Mouse (Mus musculus) left cerebral cortex, postnatal 14 days (tissue): ENCODE data around the gene Cntnap1. TPM values are rescaled to one million over a fixed set of nuclear protein-coding genes. Genes with fewer than 3 reads are reported as not detected.
"Not testable (repeated sequence)": the region's sequence is repeated elsewhere in the genome, so short reads cannot be mapped to it uniquely, and the experiment has no call there.

Source experiments
- DNase-seq, 2 experiments: peaks; one replicate each; pipeline ENCODE4 v3.0.0; 2021 to 2022; ENCODE audit warnings: low spot score in 2 of 2, mixed read lengths in 1 of 2
- intact Hi-C: fragments of 180-260 bp; cut with DNase I; formaldehyde crosslinking; loops from one replicate; pipeline ENCODE4 v1.15.1; 2025
- long read RNA-seq, 2 experiments: library from polyadenylated mRNA; stranded (forward); transcript quantifications; one replicate each; pipeline ENCODE4 v2.0.0; 2021
- total RNA-seq, 2 experiments: library from RNA; stranded (reverse); gene quantifications; 2 replicates each; pipeline ENCODE4 v1.2.3; 2021

Gene Cntnap1
- total RNA-seq, result 100 to 1,000 TPM; 124 to 128 TPM
- long read RNA-seq, experiment 1, full-length matches to known transcripts, result 2 of 13 reads
- long read RNA-seq, experiment 1, partial matches to known transcripts, result 11 of 13 reads
- long read RNA-seq, experiment 1, other reads (novel, unspliced or antisense), result 0 of 13 reads
- long read RNA-seq, experiment 2, full-length matches to known transcripts, result 5 of 10 reads
- long read RNA-seq, experiment 2, partial matches to known transcripts, result 5 of 10 reads
- long read RNA-seq, experiment 2, other reads (novel, unspliced or antisense), result 0 of 10 reads

DNA sequence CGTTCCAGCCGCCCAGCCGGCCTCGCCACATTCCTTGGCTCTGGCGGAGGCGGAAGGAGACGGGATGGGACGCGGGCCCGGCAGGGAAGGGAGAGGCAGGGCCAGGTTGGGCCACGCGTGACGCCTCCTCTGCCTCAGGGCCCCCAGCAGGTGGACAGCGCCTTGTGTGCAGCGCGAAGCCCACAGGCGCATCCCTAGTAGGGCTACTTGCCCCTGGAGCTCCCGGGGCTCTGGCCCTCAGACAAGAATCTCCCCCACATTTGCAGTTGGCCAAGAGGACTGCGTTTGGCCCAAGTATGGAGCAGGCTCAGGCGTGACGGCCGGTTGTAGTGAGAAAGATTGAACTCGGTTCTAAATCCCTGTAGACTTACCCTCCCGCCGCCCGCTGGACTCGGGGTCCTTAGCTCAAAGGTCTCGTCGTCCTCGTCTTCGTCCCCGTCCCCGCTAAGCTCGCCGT is at the start of gene Cntnap1:
Gene Cntnap1 (plus strand): TSS at position 170 of the 457 bp plus-strand sequence.
- intact Hi-C loops, result loop anchor here (5.0 to 10.0 kb wide), 2 partner anchors 46 to 73 kb away; partner anchors contain the start of gene Psmc3ip

DNA sequence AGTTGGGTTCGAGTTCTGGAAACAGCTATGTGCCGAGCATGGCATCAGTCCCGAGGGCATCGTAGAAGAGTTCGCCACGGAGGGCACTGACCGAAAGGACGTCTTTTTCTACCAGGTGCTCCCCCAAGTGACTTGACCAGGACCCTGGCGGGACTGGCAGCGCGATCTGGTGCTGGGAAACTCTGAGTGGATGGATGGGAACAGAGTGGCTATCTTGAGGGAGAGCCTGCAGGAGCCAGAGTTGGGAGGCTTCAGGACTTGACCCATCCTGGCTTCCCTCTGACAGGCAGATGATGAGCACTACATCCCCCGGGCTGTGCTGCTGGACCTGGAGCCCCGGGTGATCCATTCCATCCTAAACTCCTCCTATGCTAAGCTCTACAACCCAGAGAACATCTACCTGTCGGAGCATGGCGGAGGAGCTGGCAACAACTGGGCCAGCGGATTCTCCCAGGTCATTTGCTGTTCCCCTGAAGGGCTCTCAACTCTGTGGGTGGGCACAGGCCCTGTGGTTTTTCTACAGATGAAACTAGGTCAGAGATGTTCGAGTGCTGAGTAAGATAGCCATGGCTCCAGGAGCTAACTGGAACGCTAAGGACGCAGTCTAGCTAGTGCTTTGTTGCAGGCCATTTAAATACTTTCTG is 49.7 kb upstream of the Cntnap1 start:
- intact Hi-C loops, result loop anchor here (10.0 kb wide), 1 partner anchor 54 kb away; the partner anchor contains the start of genes Ccr10, Cntnap1 and Plekhh3
- DNase-seq, result no peak

More for the DNA sequence above, at the start of gene Cntnap1:
- no peak for DNase-seq

DNA sequence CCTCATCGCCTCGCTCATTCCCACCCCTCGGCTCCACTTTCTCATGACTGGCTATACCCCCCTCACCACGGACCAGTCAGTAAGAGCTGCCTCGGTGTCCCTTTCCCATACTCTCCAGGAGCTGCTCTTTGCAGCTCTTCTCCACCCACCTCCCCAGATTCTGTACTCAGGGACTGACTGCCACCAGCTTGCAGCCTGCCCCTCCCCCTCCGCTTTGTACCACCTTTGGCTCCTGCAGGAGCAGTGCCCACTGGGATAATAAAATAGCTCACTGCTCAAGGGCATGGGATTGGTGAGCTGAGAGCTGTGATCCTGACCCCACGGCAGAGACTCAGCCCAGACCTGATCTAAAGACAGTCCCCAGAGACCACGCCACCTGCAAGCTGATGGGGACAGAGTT is 45.8 kb upstream of the Cntnap1 start:
- intact Hi-C loops, result loop anchor here (10.0 kb wide), 1 partner anchor 50 kb away; the partner anchor contains the start of genes Ccr10, Cntnap1 and Plekhh3
- DNase-seq, result not testable (repeated sequence)

DNA sequence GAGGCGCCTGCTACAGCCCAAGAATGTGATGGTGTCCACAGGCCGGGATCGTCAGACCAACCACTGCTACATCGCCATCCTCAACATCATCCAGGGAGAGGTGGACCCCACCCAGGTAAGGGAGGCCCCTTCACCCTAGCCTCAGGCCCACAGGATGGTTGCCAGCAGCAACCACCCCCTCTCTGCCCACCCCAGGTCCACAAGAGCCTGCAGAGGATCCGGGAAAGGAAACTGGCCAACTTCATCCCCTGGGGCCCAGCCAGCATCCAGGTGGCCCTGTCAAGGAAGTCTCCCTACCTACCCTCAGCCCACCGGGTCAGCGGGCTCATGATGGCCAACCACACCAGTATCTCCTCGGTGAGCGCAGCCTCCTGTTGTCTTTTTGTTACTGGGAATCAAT is 45.3 kb upstream of the Cntnap1 start:
- not testable (repeated sequence) for DNase-seq
- intact Hi-C loops, result loop anchor here (10.0 kb wide), 1 partner anchor 50 kb away; the partner anchor contains the start of genes Ccr10, Cntnap1 and Plekhh3

DNA sequence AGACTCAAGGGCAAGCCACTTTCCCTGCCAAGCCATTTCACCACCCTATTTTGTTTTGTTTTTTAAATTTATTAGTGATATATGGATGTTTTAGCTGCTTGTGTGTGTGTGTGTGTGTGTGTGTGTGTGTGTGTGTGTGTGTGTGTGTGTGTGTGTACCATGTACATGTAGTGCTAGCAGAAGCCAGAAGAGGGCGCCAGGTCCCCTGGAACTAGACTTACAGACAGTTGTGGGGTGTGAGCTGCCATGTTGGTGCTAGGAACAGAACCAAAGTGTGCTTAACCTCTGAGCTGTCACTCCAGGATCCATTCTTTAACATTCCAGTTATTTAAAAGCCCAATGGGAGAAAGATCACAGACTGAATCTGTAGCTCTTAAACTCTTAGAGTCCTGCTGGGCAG is 43.2 kb upstream of the Cntnap1 start:
- intact Hi-C loops, result loop anchor here (10.0 kb wide), 1 partner anchor 48 kb away; the partner anchor contains the start of genes Ccr10, Cntnap1 and Plekhh3
- peak; percentile 21 to 42 for DNase-seq

DNA sequence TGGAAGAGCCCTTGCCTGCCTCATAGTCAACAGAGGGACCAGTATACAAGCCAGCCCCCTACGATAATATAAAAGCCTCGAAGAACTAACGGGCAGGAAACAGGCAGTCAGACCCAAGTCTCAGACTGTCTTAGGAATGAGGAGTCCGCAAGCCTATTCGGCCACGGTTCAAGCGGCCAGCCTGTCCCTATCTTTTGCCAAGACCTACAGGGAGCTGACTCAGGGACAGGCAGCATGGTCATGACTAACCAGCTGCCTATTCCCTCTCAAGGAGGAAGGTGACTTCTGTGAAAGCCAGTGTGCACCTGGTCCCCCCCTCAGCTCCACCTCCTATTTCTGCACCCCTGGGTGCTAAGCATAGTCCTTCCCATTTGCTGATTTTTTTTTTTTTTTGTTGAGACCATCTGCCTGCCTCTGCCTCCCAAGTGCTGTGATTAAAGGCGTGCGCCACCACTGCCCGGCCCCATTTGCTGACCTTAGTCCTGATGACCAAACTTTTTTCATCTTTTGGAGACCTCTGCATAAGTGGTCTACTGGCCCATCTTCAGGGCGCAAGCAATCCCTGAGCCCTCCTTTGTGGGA is 41.2 kb upstream of the Cntnap1 start:
- intact Hi-C loops, result loop anchor here (10.0 kb wide), 1 partner anchor 46 kb away; the partner anchor contains the start of genes Ccr10, Cntnap1 and Plekhh3

DNA sequence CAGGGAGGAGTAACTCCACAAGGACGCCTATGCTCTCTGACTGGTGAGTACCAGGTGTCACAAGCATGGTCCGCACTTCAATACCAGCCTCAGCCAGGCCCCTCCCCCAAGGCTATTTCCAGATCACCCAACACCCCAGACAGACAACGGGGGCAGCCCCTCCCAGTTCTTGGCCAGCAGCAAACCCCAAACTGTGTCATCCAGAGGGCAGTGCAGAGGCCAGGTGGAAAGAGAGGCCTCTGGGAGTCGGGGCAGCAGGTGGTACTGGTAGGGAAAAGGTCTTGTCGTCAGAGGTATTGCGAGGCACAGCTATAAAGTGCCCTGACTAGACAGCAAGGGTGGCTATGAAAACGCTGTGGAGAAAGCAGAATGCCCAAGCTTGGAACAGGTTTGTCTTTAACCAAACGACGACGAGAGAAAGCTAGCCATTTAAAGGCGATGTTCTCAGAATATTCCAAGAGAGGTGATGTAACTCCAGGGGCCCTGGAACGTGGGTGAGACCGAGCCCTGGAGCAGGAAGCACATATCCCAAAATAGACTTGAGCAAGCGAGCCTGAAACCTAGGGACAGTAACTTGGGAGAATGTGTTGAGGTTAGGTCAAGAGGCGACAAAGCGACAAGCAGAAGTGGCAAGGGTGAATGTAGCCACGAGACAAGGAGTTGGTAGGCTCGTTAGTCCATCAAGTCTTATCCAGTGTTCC is 40.1 kb upstream of the Cntnap1 start:
- intact Hi-C loops, result no loop called here
- DNase-seq, result peak in 1 of 2 experiments; percentile 26

More for the DNA sequence above, 41.2 kb upstream of the Cntnap1 start:
- no peak for DNase-seq

DNA sequence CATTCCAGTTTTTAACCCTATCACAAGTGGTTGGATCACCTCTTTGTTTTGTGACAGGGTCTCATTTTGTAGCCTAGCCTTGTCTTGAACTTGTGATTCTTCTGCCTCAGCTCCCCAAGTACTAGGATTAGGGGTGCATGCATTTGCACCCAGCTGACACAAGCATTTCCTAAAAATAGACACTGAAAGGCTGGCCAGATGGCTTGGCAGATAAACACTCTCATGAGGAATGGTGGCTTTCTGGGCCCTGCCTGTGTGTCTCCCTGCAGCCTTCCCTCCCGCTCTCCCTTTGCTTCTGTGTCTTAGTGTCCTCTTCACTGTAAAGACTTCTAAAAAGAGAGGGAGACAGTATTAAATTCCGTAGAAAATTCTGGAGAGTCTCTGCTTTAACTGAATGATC is 39.1 kb upstream of the Cntnap1 start:
- intact Hi-C loops, result no loop called here
- DNase-seq, result no peak

DNA sequence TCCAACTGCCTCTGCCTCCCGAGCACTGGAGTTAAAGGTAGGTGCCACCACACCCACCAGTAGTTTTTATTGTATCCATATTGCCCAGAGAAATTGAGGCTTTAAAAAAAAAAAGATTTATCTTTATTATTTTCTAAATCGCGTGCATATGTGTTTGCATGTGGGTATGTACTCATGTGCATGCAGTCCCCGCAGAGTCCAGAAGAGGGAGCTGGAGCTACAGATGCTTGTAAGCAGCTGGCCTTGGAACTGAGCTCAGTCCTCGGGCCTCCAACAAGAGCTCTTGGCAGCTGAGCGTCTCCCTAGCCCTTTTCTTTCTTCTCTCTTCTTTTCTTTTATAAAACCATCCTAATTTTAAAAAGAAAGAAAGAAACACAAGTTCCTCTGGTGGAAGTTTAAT is 38.6 kb upstream of the Cntnap1 start:
- intact Hi-C loops, result no loop called here
- DNase-seq, result peak; percentile 33 to 66

DNA sequence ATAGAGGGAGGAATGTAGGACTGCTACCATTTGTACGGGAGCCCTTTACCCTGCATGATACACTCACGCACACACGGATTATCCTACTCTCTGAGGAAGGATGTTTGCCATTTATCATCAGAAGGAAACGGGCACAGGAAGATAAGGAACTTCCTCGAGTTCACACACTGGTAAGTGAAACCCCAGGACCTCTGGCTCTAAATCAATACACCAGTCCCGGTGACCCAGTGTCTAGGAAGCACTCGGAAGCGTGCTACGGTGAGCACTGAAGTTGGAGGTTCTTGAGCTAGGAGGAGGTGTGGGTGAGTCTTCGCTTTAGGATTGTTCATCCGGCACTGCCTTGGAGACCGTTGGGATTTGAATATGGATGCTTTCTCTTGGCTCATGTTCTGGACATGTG is 37.3 kb upstream of the Cntnap1 start:
- intact Hi-C loops, result no loop called here
- no peak for DNase-seq

DNA sequence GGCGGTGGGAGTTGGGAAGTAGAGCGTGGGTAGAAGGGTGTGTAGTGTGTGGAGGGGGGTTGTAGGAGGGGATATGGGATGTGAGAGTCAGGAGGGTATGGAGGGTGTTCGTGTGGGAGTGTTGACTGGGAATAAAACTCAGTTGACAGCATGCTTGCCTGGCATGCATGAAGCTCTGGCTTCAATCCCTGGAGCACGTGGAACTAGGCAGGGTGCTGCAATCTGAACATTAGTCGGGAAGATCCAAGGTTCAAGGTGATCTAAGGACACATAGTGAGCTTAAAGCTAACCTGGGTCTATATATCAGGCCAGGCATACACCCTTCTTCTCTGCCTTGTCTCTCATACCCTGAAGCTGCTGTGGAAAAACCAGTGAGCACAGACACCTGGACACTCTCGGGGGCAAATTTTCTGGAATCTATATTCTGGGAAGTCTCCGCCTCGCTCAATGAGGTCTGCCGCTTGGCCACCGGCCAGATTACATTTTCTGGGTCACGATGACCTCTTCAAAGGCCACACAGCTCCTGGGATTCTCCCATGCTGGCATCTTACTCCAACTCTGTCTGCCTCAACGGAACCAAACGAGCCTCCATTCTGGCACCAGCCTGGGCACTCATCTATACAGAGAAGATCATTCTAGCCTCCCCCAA is 36.0 kb upstream of the Cntnap1 start:
- intact Hi-C loops, result no loop called here
- DNase-seq, result no peak

DNA sequence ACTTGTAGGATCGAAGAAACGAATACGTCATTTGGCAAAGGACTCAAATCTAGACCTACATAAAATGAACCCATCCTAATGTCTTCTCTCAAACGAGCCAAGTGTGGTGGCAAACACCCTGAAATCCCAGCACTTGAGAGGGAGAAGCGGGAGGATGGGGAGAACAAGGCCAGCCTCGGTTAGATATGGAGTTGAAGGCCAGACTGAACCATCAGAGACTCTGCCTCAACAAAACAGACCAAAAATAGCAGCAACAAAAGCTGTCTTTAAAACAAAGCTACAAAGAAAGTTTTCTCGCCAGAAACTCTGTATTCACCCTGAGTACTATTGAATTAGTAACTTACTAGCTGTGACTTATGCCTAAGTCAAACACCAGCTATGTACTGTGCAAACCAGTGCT is 33.3 kb upstream of the Cntnap1 start:
- DNase-seq, result no peak

DNA sequence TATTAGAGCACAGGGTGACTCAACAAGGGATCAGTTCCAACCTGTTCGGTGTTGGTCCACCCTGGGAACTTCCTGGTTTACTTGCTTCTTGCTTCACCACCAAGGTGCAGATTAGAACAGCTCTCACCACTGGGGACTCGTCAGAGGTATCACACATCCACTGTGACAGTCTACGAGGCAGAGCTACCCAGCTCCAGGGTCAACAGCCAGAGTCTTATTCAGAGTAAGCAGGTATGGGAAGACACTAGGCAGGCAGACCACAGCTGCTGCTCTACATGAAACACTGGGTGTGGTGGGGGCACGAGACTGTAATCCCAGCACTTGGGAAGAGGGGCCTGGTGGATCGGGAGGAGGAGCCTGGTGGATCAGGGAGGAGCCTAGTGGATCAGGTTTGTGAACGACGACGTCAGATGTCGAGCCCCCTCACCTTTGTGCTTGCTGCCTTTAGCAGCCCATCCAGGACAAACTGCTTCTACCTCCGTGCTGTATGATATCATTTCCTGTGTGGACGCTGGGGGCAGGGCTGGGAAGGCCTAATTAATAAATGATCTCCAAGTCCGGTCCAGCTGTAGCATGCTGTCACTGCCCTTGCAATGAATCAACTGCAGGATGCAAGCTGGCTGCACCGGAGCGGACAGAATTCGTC is 31.7 kb upstream of the Cntnap1 start:
- no peak for DNase-seq
- intact Hi-C loops, result no loop called here

More for the DNA sequence above, 33.3 kb upstream of the Cntnap1 start:
- intact Hi-C loops, result no loop called here

DNA sequence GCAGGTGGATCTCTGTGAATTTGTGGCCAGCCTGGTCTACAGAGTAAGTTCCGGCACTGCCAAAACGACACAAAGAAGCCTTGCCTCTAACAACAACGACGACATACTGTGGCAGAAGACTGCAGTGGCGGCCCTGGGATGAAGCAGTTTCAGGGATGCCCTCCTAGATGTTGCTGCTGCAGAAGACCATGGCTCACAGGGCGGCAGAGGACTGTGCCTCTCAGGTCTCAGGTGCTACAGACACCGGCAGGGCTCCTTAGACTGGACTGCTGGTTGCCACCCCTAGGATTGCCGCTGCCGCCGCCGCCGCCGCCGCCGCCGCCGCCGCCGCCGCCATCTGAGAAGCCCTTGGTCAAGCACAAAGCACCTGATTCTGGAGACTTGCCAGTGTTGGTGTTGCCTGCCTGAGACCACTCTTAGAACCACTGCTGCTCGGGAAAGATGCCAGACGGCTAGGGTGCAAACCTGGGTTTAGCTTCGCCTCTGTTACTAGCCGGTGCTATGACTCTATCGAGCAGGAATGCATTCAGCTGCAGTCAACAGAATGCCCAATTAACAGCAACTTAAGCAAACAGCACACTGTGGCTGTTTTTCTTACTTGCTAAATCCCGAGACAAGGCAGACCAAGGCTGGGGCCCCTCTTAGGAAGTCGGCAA is 30.0 kb upstream of the Cntnap1 start:
- no peak for DNase-seq
- intact Hi-C loops, result no loop called here

DNA sequence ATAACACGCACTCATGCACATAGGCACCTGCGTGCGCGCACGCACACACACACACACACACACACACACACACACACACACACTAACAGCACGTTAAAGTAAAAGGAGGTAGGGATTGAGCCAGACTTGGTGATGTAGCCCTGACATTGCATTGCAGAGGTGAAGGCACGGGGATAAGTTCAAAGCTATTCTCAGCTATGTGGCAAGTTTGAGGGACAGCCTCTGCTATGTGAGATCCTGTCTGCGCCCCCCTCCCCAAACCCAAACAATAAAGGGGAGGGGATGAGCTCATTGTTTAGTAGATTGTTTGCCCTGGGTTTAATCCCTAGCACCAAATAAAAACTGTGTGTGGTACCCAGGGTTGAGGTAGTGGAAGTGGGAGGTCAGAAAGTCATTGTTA is 29.2 kb upstream of the Cntnap1 start:
- no peak for DNase-seq
- intact Hi-C loops, result no loop called here

DNA sequence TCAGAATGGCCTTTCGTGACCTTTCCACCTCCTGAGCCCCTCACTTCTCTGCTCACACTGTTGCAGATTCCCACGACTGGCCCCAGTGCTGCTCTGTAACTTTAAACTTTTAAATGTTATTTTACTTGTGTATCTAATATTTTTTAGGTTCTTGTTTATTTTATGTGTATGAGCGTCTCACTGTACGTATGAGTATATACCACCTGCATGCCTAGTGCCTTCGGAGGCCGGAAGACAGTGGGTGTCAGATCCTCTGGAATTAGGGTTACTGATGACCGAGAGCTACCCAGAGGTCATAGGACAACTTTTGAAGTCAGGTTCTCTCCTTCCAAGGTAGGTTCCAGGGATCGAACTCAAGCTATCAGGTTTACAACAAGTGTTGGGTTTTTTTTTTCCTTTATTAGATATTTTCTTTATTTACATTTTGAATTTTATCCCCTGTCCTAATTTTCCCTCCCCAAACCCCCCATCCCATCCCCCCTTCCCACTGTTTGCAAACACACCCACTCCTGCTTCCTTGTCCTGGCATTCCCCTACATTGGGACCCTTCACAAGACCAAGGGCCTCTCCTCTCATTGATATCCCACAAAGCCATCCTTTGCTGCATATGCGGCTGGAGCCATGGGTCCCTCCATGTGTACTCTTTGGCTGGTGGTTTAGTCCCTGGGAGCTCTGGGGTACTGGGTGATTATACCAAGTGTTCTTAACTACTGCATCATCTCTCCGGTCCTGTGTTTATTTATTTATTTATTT is 27.9 kb upstream of the Cntnap1 start:
- intact Hi-C loops, result no loop called here
- no peak for DNase-seq
